Mouse (Mus musculus) heart, postnatal 0 days (tissue): ENCODE measurements around the gene Sat2. TPM values are rescaled to one million over a fixed set of nuclear protein-coding genes. Genes with fewer than 3 reads are reported as not detected.

Source experiments
- ATAC-seq: fragments of 200-750 bp; cut with Nextera tagmentation; 2 replicates; pipeline ENCODE4 v1.8.0; 2017; ENCODE audit warnings: low read depth, moderate number of reproducible peaks, moderate library complexity; ENCODE audit not compliant: insufficient read depth
- DNase-seq: peaks from one replicate; pipeline ENCODE4 v3.0.0-alpha.2; 2016; ENCODE audit warnings: low spot score
- H3K27ac ChIP-seq: fragments of 300-500 bp; sonication (generic); 2 replicates; pipeline ENCODE4 v1.5.1; 2014; ENCODE audit warnings: low read depth, mild to moderate bottlenecking
- H3K27me3 ChIP-seq: fragments of 300-500 bp; sonication (generic); 2 replicates; pipeline ENCODE4 v1.6.1; 2014; ENCODE audit warnings: low read length, mixed read lengths; ENCODE audit not compliant: control insufficient read depth, insufficient read depth
- H3K36me3 ChIP-seq: fragments of 300-500 bp; sonication (generic); replicated peaks from 2 replicates; pipeline ENCODE4 v1.6.1; 2014; ENCODE audit warnings: low read length, mixed read lengths; ENCODE audit not compliant: control insufficient read depth, insufficient read depth
- H3K4me1 ChIP-seq: fragments of 300-500 bp; sonication (generic); 2 replicates; pipeline ENCODE4 v1.6.1; 2014; ENCODE audit warnings: antibody characterized with exemption; ENCODE audit not compliant: control insufficient read depth, insufficient read depth
- H3K4me2 ChIP-seq: fragments of 300-500 bp; sonication (generic); 2 replicates; pipeline ENCODE4 v1.6.1; 2014; ENCODE audit warnings: low read depth, mild to moderate bottlenecking, low read length, moderate library complexity
- H3K4me3 ChIP-seq: fragments of 300-500 bp; sonication (generic); 2 replicates; pipeline ENCODE4 v1.5.1; 2014; ENCODE audit warnings: low read depth, low read length
- H3K9ac ChIP-seq: fragments of 300-500 bp; sonication (generic); replicated peaks from 2 replicates; pipeline ENCODE4 v1.6.1; 2014; ENCODE audit warnings: low read depth, low read length, mixed read lengths
- H3K9me3 ChIP-seq: fragments of 300-500 bp; sonication (generic); replicated peaks from 2 replicates; pipeline ENCODE4 v1.6.1; 2016; ENCODE audit warnings: low read length; ENCODE audit not compliant: control insufficient read depth
- CTCF ChIP-seq: IDR thresholded peaks from 2 replicates; pipeline ENCODE4 v1.5.1; 2016; ENCODE audit warnings: antibody characterized with exemption, control low read depth, low read depth
- EP300 ChIP-seq: IDR thresholded peaks from 2 replicates; pipeline ENCODE4 v1.6.1; 2016; ENCODE audit warnings: antibody characterized with exemption, low read depth
- WGBS: fragments of 180-500 bp; shearing (Covaris S2); extraction: QIAGEN DNeasy Blood & Tissue Kit; methylation state at CpG from one replicate; pipeline ENCODE4 v1.1.7; 2014; 5-methylcytosine and 5-hydroxymethylcytosine counted together
- polyA plus RNA-seq: library from polyadenylated mRNA; unstranded; fragments of >200 nt; fragmentation: Nextera tagmentation; extraction: Ambion mirVana; gene quantifications from 2 replicates; pipeline ENCODE4 v1.2.1, GENCODE M21; 2015
- total RNA-seq: library from RNA; depleted of rRNA; stranded (reverse); fragments of >200 nt; gene quantifications from 2 replicates; pipeline ENCODE4 v1.2.3, GENCODE M21; 2014; ENCODE audit warnings: low replicate concordance

The Sat2 gene
- total and polyA plus RNA-seq, 2 experiments from 2014 or later, result 7.3 to 18.8 TPM

GRCm38 (mm10) chr11:69628286-69628685 lies 6.5 kb downstream of the Sat2 start:
- Histone ChIP-seq H3K4me2 (no peak overlapping the region), H3K27ac (no peak overlapping the region), H3K27me3 (no peaks in the 10 kb centered on the region), H3K9me3 (no peaks in the 10 kb centered on the region), H3K4me1 (no peaks in the 10 kb centered on the region), H3K36me3 (no peaks in the 10 kb centered on the region), H3K9ac (no peak overlapping the region), H3K4me3 (no peak overlapping the region)
- ATAC-seq, result no peak
- WGBS, result 34% methylated on average over 6 of the region's 6 CpGs
- DNase-seq, result peak; percentile 48
- TF ChIP-seq EP300 (no peak), CTCF (peak; percentile 91)

- H3K4me2 ChIP-seq, result no peak overlapping the region
- ATAC-seq (no peak), DNase-seq (no peak)
- no peak overlapping the region for H3K4me3 ChIP-seq
- no peak overlapping the region for H3K9ac ChIP-seq
- no peak overlapping the region for H3K27ac ChIP-seq
- 60% methylated on average over 1 of the region's 1 CpGs for WGBS
- no peaks in the 10 kb centered on the region for H3K27me3 ChIP-seq
- no peaks in the 10 kb centered on the region for H3K36me3 ChIP-seq
- peaks cover 10% of the 10 kb centered on the region for H3K4me1 ChIP-seq
- no peak for TF ChIP-seq EP300
- peak; percentile 47 for TF ChIP-seq CTCF
- no peaks in the 10 kb centered on the region for H3K9me3 ChIP-seq
Observed at GRCm38 (mm10) chr11:69629802-69630201, 8.0 kb downstream of the Sat2 start.

DNA sequence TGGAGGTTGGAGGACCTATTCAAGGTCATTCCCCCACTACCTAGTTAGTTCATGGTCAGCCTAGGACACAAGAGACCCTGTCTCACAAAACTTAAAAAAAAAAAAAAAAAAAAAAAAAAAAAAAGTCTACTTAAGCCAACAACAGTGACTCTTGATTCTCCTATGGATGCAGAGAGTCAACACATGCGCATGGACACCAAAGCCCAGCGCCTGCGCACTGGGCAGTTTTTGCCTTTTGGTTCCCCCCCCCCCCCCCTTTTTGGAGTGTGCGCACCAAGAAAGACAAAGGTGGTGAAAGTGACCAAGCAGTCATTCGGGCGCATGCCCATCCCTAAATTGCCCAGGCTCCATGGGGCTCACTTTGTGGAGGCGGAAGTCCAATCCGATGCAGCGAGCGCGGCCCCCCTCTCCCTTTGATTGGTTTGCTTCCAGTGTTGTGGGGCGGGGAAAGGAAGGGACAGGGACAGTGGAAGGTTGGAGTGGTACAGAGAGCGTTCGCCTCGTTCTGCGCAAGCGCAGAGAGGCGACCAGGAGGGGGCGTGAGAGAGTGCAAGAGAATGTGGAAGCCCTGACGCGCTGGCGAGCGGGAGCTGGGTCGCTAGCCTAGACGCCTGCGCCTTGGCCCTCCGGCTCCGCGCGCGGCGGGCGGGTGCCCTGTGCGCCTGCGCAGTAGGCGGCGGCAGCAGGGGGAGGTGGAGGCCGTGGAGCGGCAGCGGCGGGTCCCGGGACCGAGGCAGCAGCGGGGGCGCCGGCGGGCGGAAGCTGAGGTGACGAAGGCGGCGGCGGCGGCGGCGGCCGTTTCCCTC lies 10.7 kb downstream of the Sat2 start, which contains the start of gene Fxr2:
Gene Fxr2 (plus strand): TSS at position 707 of the 806 bp plus-strand sequence.
- under 1% methylated on average over 35 of the region's 56 CpGs for WGBS
- H3K9ac ChIP-seq, result peak within 1 kb of the TSS; percentile 97
- ATAC-seq (peak; percentile 97), DNase-seq (peak; percentile 100)
- peak; percentile 84 for TF ChIP-seq CTCF
- no peak for TF ChIP-seq EP300
- H3K4me1 ChIP-seq, result peaks cover 19% of the 10 kb centered on the region
- peak within 1 kb of the TSS; percentile 98 for H3K4me3 ChIP-seq
- H3K27ac ChIP-seq, result peak within 1 kb of the TSS; percentile 97
- no peaks in the 10 kb centered on the region for H3K27me3 ChIP-seq
- H3K9me3 ChIP-seq, result no peaks in the 10 kb centered on the region
- peak within 1 kb of the TSS; percentile 85 for H3K4me2 ChIP-seq
- H3K36me3 ChIP-seq, result no peaks in the 10 kb centered on the region; the same call in 1 of the 2 replicates

DNA sequence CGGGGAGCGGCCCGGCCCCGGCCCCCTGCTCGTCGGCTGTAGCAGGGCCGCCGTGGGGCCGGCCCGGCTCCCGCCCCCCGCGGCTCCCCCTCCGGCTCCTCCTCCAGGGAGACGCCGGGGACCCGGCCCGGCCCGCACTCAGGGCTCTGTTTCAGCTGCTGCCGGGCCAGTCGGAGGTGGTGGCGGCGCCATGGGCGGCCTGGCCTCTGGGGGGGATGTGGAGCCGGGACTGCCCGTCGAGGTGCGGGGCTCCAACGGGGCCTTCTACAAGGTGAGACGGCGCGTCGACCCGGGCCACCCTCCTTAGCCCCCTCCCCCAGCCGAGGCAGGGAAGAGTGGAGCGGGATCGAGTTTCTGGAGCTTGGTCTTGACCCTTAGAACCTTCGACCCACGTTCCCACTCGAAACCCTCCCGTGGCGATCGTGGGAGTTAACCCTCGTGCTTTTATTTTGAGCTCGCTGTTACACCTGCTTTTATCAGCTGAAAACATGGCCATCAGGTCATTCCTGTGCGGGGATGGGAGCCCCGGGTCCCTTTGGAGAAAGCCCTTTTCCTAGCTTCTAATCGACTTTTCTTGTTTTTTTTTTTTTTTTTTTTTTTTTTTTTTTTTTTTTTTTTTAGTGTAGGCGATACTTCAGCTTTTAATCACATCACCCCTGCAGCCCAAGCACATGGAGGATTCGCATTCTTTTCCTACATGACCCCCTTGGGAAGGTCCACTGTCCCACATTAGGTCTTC lies 11.5 kb downstream of the Sat2 start:
- H3K9ac ChIP-seq, result peak overlapping the region; percentile 97
- WGBS, result 0% methylated on average over 34 of the region's 50 CpGs
- ATAC-seq (peak; percentile 50), DNase-seq (peak; percentile 39)
- peak overlapping the region; percentile 98 for H3K4me3 ChIP-seq
- peak overlapping the region; percentile 85 for H3K4me2 ChIP-seq
- peak overlapping the region; percentile 97 for H3K27ac ChIP-seq
- no peaks in the 10 kb centered on the region for H3K27me3 ChIP-seq
- H3K4me1 ChIP-seq, result peaks cover 19% of the 10 kb centered on the region
- no peaks in the 10 kb centered on the region for H3K9me3 ChIP-seq
- no peak for TF ChIP-seq CTCF
- TF ChIP-seq EP300, result no peak
- no peaks in the 10 kb centered on the region; the same call in 1 of the 2 replicates for H3K36me3 ChIP-seq

DNA sequence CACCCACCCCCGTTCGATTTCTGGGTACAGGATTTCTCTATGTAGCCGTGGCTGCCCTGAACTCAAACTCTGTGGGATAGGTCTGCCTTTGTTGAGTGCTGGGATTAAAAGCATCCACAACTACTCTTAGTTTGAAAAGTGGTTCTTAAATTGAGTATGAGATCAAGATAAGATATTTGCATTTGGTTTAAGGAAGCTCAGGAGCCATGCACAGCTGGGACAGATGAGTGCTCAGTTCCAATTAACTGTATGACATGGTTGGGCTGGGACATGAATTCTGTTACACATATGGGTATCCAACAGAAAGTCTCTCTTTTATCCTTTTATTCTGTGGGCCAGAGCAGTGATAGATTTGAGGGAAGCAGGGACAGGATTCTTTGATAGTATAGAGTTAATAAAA lies 13.6 kb downstream of the Sat2 start:
- ATAC-seq (no peak), DNase-seq (no peak)
- Histone ChIP-seq H3K4me1 (peaks cover 19% of the 10 kb centered on the region), H3K9ac (no peak overlapping the region), H3K4me2 (no peak overlapping the region), H3K27me3 (no peaks in the 10 kb centered on the region), H3K4me3 (no peak overlapping the region), H3K9me3 (no peaks in the 10 kb centered on the region), H3K36me3 (peaks cover 15% of the 10 kb centered on the region), H3K27ac (no peak overlapping the region)
- WGBS, result 84% methylated on average over 3 of the region's 3 CpGs
- TF ChIP-seq CTCF (no peak), EP300 (no peak)
